Mouse (Mus musculus): ENCODE data around the gene Brpf1. TPM values are rescaled to one million over a fixed set of nuclear protein-coding genes. Genes with fewer than 3 reads are reported as not detected.

The Brpf1 gene
- polyA plus RNA-seq, 1 experiment from 2014 or later = 6.5 TPM

- H3K27me3 ChIP-seq (ENCODE audit: control insufficient read depth, insufficient read depth, low read length) = peaks cover 8% of the 10 kb centered on the region; the same call in 1 of the 2 replicates
- H3K4me2 ChIP-seq (replicated peaks; ENCODE audit: low read depth) = no peak overlapping the region
- ATAC-seq (ENCODE audit: low FRiP score, low TSS enrichment) (no peak), DNase-seq (ENCODE audit: low spot score) (no peak)
- H3K9ac ChIP-seq (ENCODE audit: low read length) = no peak overlapping the region
- no peak for TF ChIP-seq EP300 (optimal IDR thresholded peaks at IDR 0.05)
- TF ChIP-seq CTCF (IDR thresholded peaks at IDR 0.05; ENCODE audit: low read depth) = no peak
- H3K4me1 ChIP-seq (replicated peaks; ENCODE audit: control insufficient read depth, insufficient read depth) = no peaks in the 10 kb centered on the region
- no peaks in the 10 kb centered on the region for H3K9me3 ChIP-seq (ENCODE audit: control insufficient read depth, low read length)
- 75% methylated on average over 3 of the region's 3 CpGs for WGBS
- H3K4me3 ChIP-seq (ENCODE audit: low read depth, low read length) = no peak overlapping the region
- no peak overlapping the region for H3K27ac ChIP-seq (replicated peaks)
- H3K36me3 ChIP-seq (ENCODE audit: control insufficient read depth, insufficient read depth, low read length) = peaks cover 3% of the 10 kb centered on the region; the same call in 1 of the 2 replicates
These were observed 22.0 kb upstream of the Brpf1 start for GRCm38 (mm10) chr6:113284931-113285330.

- TF ChIP-seq EP300 (optimal IDR thresholded peaks at IDR 0.05) (no peak), CTCF (IDR thresholded peaks at IDR 0.05; ENCODE audit: low read depth) (no peak)
- Histone ChIP-seq H3K36me3 (ENCODE audit: control insufficient read depth, insufficient read depth, low read length) (no peaks in the 10 kb centered on the region), H3K9ac (ENCODE audit: low read length) (no peak overlapping the region), H3K4me3 (ENCODE audit: low read depth, low read length) (no peak overlapping the region), H3K9me3 (ENCODE audit: control insufficient read depth, low read length) (no peaks in the 10 kb centered on the region), H3K27me3 (ENCODE audit: control insufficient read depth, insufficient read depth, low read length) (peaks cover 8% of the 10 kb centered on the region; the same call in 1 of the 2 replicates), H3K4me2 (replicated peaks; ENCODE audit: low read depth) (no peak overlapping the region), H3K27ac (replicated peaks) (no peak overlapping the region), H3K4me1 (replicated peaks; ENCODE audit: control insufficient read depth, insufficient read depth) (no peaks in the 10 kb centered on the region)
- WGBS = 53% methylated on average over 1 of the region's 1 CpGs
- DNase-seq (ENCODE audit: low spot score) (no peak), ATAC-seq (ENCODE audit: low FRiP score, low TSS enrichment) (no peak)
These were observed 20.6 kb upstream of the Brpf1 start for GRCm38 (mm10) chr6:113286316-113286715.

- no peaks in the 10 kb centered on the region for H3K9me3 ChIP-seq (ENCODE audit: control insufficient read depth, low read length)
- 64% methylated on average over 4 of the region's 4 CpGs for WGBS
- H3K4me1 ChIP-seq (replicated peaks; ENCODE audit: control insufficient read depth, insufficient read depth) = no peaks in the 10 kb centered on the region
- H3K4me2 ChIP-seq (replicated peaks; ENCODE audit: low read depth) = no peak overlapping the region
- no peak for DNase-seq (ENCODE audit: low spot score)
- no peak overlapping the region for H3K9ac ChIP-seq (ENCODE audit: low read length)
- H3K4me3 ChIP-seq (ENCODE audit: low read depth, low read length) = no peak overlapping the region
- no peak overlapping the region for H3K27ac ChIP-seq (replicated peaks)
- TF ChIP-seq CTCF (IDR thresholded peaks at IDR 0.05; ENCODE audit: low read depth) (no peak), EP300 (optimal IDR thresholded peaks at IDR 0.05) (no peak)
- peaks cover 6% of the 10 kb centered on the region; the same call in 1 of the 2 replicates for H3K27me3 ChIP-seq (ENCODE audit: control insufficient read depth, insufficient read depth, low read length)
- no peak for ATAC-seq (ENCODE audit: low FRiP score, low TSS enrichment)
- no peaks in the 10 kb centered on the region for H3K36me3 ChIP-seq (ENCODE audit: control insufficient read depth, insufficient read depth, low read length)
These were observed 19.7 kb upstream of the Brpf1 start for GRCm38 (mm10) chr6:113287236-113287635.

GRCm38 (mm10) chr6:113289346-113289745, 17.6 kb upstream of the Brpf1 start:
- 89% methylated on average over 15 of the region's 15 CpGs for WGBS
- TF ChIP-seq CTCF (IDR thresholded peaks at IDR 0.05; ENCODE audit: low read depth) (no peak), EP300 (optimal IDR thresholded peaks at IDR 0.05) (no peak)
- H3K4me2 ChIP-seq (replicated peaks; ENCODE audit: low read depth) = no peak overlapping the region
- no peaks in the 10 kb centered on the region for H3K27me3 ChIP-seq (ENCODE audit: control insufficient read depth, insufficient read depth, low read length)
- H3K9ac ChIP-seq (ENCODE audit: low read length) = no peak overlapping the region
- H3K27ac ChIP-seq (replicated peaks) = no peak overlapping the region
- DNase-seq (ENCODE audit: low spot score) = no peak
- no peaks in the 10 kb centered on the region for H3K36me3 ChIP-seq (ENCODE audit: control insufficient read depth, insufficient read depth, low read length)
- H3K4me3 ChIP-seq (ENCODE audit: low read depth, low read length) = no peak overlapping the region
- no peak for ATAC-seq (ENCODE audit: low FRiP score, low TSS enrichment)
- H3K9me3 ChIP-seq (ENCODE audit: control insufficient read depth, low read length) = no peaks in the 10 kb centered on the region
- H3K4me1 ChIP-seq (replicated peaks; ENCODE audit: control insufficient read depth, insufficient read depth) = no peaks in the 10 kb centered on the region

GRCm38 (mm10) chr6:113290346-113290745, 16.6 kb upstream of the Brpf1 start:
- H3K27ac ChIP-seq (replicated peaks) = no peak overlapping the region
- ATAC-seq (ENCODE audit: low FRiP score, low TSS enrichment) (no peak), DNase-seq (ENCODE audit: low spot score) (no peak)
- H3K4me2 ChIP-seq (replicated peaks; ENCODE audit: low read depth) = no peak overlapping the region
- H3K4me3 ChIP-seq (ENCODE audit: low read depth, low read length) = no peak overlapping the region
- TF ChIP-seq EP300 (optimal IDR thresholded peaks at IDR 0.05) (no peak), CTCF (IDR thresholded peaks at IDR 0.05; ENCODE audit: low read depth) (no peak)
- no peaks in the 10 kb centered on the region for H3K27me3 ChIP-seq (ENCODE audit: control insufficient read depth, insufficient read depth, low read length)
- H3K9ac ChIP-seq (ENCODE audit: low read length) = no peak overlapping the region
- no peaks in the 10 kb centered on the region for H3K36me3 ChIP-seq (ENCODE audit: control insufficient read depth, insufficient read depth, low read length)
- no peaks in the 10 kb centered on the region for H3K9me3 ChIP-seq (ENCODE audit: control insufficient read depth, low read length)
- H3K4me1 ChIP-seq (replicated peaks; ENCODE audit: control insufficient read depth, insufficient read depth) = no peaks in the 10 kb centered on the region
- 63% methylated on average over 6 of the region's 6 CpGs for WGBS

GRCm38 (mm10) chr6:113292938-113293337, 14.0 kb upstream of the Brpf1 start:
- no peaks in the 10 kb centered on the region for H3K4me1 ChIP-seq (replicated peaks; ENCODE audit: control insufficient read depth, insufficient read depth)
- no peaks in the 10 kb centered on the region for H3K36me3 ChIP-seq (ENCODE audit: control insufficient read depth, insufficient read depth, low read length)
- peak; percentile 85 for ATAC-seq (ENCODE audit: low FRiP score, low TSS enrichment)
- no peaks in the 10 kb centered on the region for H3K9me3 ChIP-seq (ENCODE audit: control insufficient read depth, low read length)
- no peak overlapping the region for H3K9ac ChIP-seq (ENCODE audit: low read length)
- WGBS = 57% methylated on average over 5 of the region's 5 CpGs
- TF ChIP-seq CTCF (IDR thresholded peaks at IDR 0.05; ENCODE audit: low read depth) (no peak), EP300 (optimal IDR thresholded peaks at IDR 0.05) (no peak)
- H3K27ac ChIP-seq (replicated peaks) = no peak overlapping the region
- peak; percentile 42 for DNase-seq (ENCODE audit: low spot score)
- no peaks in the 10 kb centered on the region for H3K27me3 ChIP-seq (ENCODE audit: control insufficient read depth, insufficient read depth, low read length)
- H3K4me2 ChIP-seq (replicated peaks; ENCODE audit: low read depth) = no peak overlapping the region
- H3K4me3 ChIP-seq (ENCODE audit: low read depth, low read length) = no peak overlapping the region
